ENCODE assay signal across 10 mouse cellular contexts in the genomic region with DNA sequence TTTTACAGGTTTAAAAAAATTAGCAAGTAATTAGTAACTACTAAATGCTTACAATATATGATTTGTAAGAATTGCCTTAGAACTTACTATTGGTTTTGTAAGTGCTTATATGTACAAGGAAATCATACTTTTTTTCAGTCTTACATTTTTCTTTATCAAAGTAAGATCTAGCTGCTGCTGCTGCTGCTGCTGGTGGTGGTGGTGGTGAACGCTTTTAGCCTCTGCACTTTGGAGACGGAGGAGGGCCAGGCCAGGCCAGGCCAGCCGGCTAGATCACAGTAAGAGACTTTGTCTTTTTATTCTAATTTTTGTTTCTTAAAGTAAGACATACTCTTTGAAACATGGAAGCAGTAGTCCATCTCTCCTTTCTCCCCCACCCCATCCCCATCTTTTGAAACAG. TPM values are rescaled to one million over a fixed set of nuclear protein-coding genes. Genes with fewer than 3 reads are reported as not detected.
DNase-seq lines count a peak whose midpoint lies in the region; ATAC-seq and TF ChIP-seq lines count a peak whose summit lies in the region.
"Had no signal": no experiment of that assay in that cellular context is flagged by ENCODE, and none has a peak within 500 bp of the region (broad histone marks: within the 10 kb centered on the region; RNA-seq: fewer than 3 reads in every experiment).

No protein-coding gene starts in this region.

- no peak for ATAC-seq in CD4-positive, CD25-positive, alpha-beta regulatory T cell, adult 4 months
- no peak for ATAC-seq in lung, embryonic 14.5 days (ENCODE audit: insufficient read depth)
- ATAC-seq in intestine, postnatal 0 days: no peak
- no peak for ATAC-seq in stomach, embryonic 14.5 days (ENCODE audit: insufficient number of reproducible peaks, insufficient read depth, low FRiP score, low read depth)

- TF ChIP-seq POLR2A in kidney, adult 2 months (IDR thresholded peaks at IDR 0.05; ENCODE audit: low read depth, low read length): no peak

- DNase-seq in CD4-positive, CD25-positive, alpha-beta regulatory T cell, adult 2 months (ENCODE audit: low read depth, low spot score): peak; percentile 24
- DNase-seq in lung, embryonic 14.5 days: no peak
- DNase-seq in lung, postnatal 25 days (ENCODE audit: low spot score): no peak
- no peak for DNase-seq in kidney, adult 2 months
- no peak for DNase-seq in left cerebral cortex, adult 8-10 months (ENCODE audit: low spot score in 2 of 2)
- DNase-seq: thymus, postnatal 14 days had no signal

- H3K4me2 ChIP-seq in lung, embryonic 14.5 days: peak overlapping the region; percentile 43
- H3K4me2 ChIP-seq in intestine, postnatal 0 days (replicated peaks; ENCODE audit: low read depth): peak overlapping the region; percentile 52
- H3K4me2 ChIP-seq in stomach, embryonic 14.5 days (replicated peaks; ENCODE audit: low read depth, low read length): peak overlapping the region; percentile 27; the same call in 1 of the 2 replicates

- no peak overlapping the region for H3K9ac ChIP-seq in lung, embryonic 14.5 days
- H3K9ac ChIP-seq in intestine, postnatal 0 days (ENCODE audit: low read depth, low read length): no peak overlapping the region
- no peak overlapping the region for H3K9ac ChIP-seq in stomach, embryonic 14.5 days (replicated peaks; ENCODE audit: low read depth, low read length)

- H3K9me3 ChIP-seq in lung, embryonic 14.5 days (ENCODE audit: low read depth, low read length): no peaks in the 10 kb centered on the region
- no peaks in the 10 kb centered on the region for H3K9me3 ChIP-seq in intestine, postnatal 0 days (ENCODE audit: control insufficient read depth)
- H3K9me3 ChIP-seq in stomach, embryonic 14.5 days (ENCODE audit: control insufficient read depth, low read depth, low read length): no peaks in the 10 kb centered on the region

- H3K36me3 ChIP-seq in lung, embryonic 14.5 days (ENCODE audit: insufficient read depth): 0 out of 2 replicates have a peak, but pooled peaks cover 3% of the 10 kb centered on the region
- H3K36me3 ChIP-seq in intestine, postnatal 0 days (ENCODE audit: control insufficient read depth, insufficient read depth): 0 out of 2 replicates have a peak, but pooled peaks cover 5% of the 10 kb centered on the region
- no peaks in the 10 kb centered on the region; the same call in 1 of the 2 replicates for H3K36me3 ChIP-seq in stomach, embryonic 14.5 days (ENCODE audit: control insufficient read depth, insufficient read depth, low read length)
- H3K36me3 ChIP-seq in kidney, adult 2 months (ENCODE audit: control insufficient read depth, insufficient read depth, low read length): no peaks in the 10 kb centered on the region

- peak overlapping the region; percentile 15 for H3K4me3 ChIP-seq in lung, embryonic 14.5 days (ENCODE audit: low read depth, low read length)
- H3K4me3 ChIP-seq in intestine, postnatal 0 days (ENCODE audit: low read depth, low read length): no peak overlapping the region
- peak overlapping the region; percentile 9; the same call in 1 of the 2 replicates for H3K4me3 ChIP-seq in stomach, embryonic 14.5 days (ENCODE audit: low read depth, low read length)
- no peak overlapping the region for H3K4me3 ChIP-seq in kidney, adult 2 months (ENCODE audit: insufficient read depth, low read depth, low read length)

- no peak overlapping the region for H3K27ac ChIP-seq in lung, embryonic 14.5 days (ENCODE audit: low read depth)
- no peak overlapping the region for H3K27ac ChIP-seq in intestine, postnatal 0 days (ENCODE audit: low read depth, low read length)
- no peak overlapping the region for H3K27ac ChIP-seq in stomach, embryonic 14.5 days (ENCODE audit: low read length)
- H3K27ac ChIP-seq in kidney, adult 2 months (ENCODE audit: insufficient read depth, low read depth, low read length): no peak overlapping the region

- 0 out of 2 replicates have a peak, but pooled peaks cover 4% of the 10 kb centered on the region for H3K4me1 ChIP-seq in lung, embryonic 14.5 days (ENCODE audit: insufficient read depth)
- H3K4me1 ChIP-seq in intestine, postnatal 0 days (replicated peaks; ENCODE audit: control insufficient read depth, insufficient read depth, low read length): peaks cover 3% of the 10 kb centered on the region; the same call in 1 of the 2 replicates
- H3K4me1 ChIP-seq in stomach, embryonic 14.5 days (ENCODE audit: control insufficient read depth, insufficient read depth, low read length): peaks cover 15% of the 10 kb centered on the region
- H3K4me1 ChIP-seq in kidney, adult 2 months (ENCODE audit: control insufficient read depth, insufficient read depth, low read length): peaks cover 18% of the 10 kb centered on the region

- 55% methylated on average over 3 of the region's 3 CpGs for WGBS in lung, embryonic 14.5 days
- WGBS in intestine, postnatal 0 days: 55% methylated on average over 3 of the region's 3 CpGs
- WGBS in stomach, embryonic 14.5 days: 50% methylated on average over 3 of the region's 3 CpGs
- WGBS in kidney, adult 2 months: 19% methylated on average over 3 of the region's 3 CpGs

- no peaks in the 10 kb centered on the region for H3K27me3 ChIP-seq in lung, embryonic 14.5 days (ENCODE audit: insufficient read depth, low read length)
- H3K27me3 ChIP-seq in intestine, postnatal 0 days (replicated peaks; ENCODE audit: control insufficient read depth, insufficient read depth, low read length): no peaks in the 10 kb centered on the region
- H3K27me3 ChIP-seq in stomach, embryonic 14.5 days (ENCODE audit: control insufficient read depth, insufficient read depth, low read length): no peaks in the 10 kb centered on the region
- H3K27me3 ChIP-seq in kidney, adult 2 months (replicated peaks; ENCODE audit: control insufficient read depth, insufficient read depth, low read length): no peaks in the 10 kb centered on the region

- no peak for TF ChIP-seq CTCF in lung, embryonic 14.5 days (IDR thresholded peaks at IDR 0.05; ENCODE audit: low read depth)
- no peak for TF ChIP-seq CTCF in intestine, postnatal 0 days (IDR thresholded peaks at IDR 0.05; ENCODE audit: low read depth)
- TF ChIP-seq CTCF in kidney, adult 2 months (conservative IDR thresholded peaks at IDR 0.05; ENCODE audit: insufficient read depth, insufficient read length, low read depth, low read length): no peak

RNA-seq across cellular contexts. Expression of a gene that starts 2.0 kb away (rescaled TPM):
- 10 to 100 TPM; 37.0 to 53.5 TPM for polyA plus RNA-seq in CD4-positive, CD25-positive, alpha-beta regulatory T cell, adult 4 months (2017; shearing (Covaris generic))
- polyA plus RNA-seq in lung, embryonic 14.5 days (2014; fragmentation: Nextera tagmentation; extraction: Ambion mirVana): 47.0 and 49.3 TPM in 2 replicates
- polyA plus RNA-seq in intestine, postnatal 0 days (2015; fragmentation: Nextera tagmentation; extraction: Ambion mirVana): 33.8 and 36.6 TPM in 2 replicates
- 52.1 and 56.1 TPM in 2 replicates for polyA plus RNA-seq in stomach, embryonic 14.5 days (2014; fragmentation: Nextera tagmentation; extraction: Ambion mirVana)
- 38.1 and 41.8 TPM in 2 replicates for polyA plus RNA-seq in kidney, adult 2 months (2012; rRNA removed)
- total RNA-seq in left cerebral cortex, adult 8-10 months (2022): 100 to 1,000 TPM; 141 to 160 (median 148) TPM

RNA-seq across cellular contexts. Expression of a gene that starts 16.8 kb away (rescaled TPM):
- polyA plus RNA-seq in CD4-positive, CD25-positive, alpha-beta regulatory T cell, adult 4 months (2017; shearing (Covaris generic)): 10 to 100 TPM; 43.4 to 55.8 TPM
- polyA plus RNA-seq in lung, embryonic 14.5 days (2014; fragmentation: Nextera tagmentation; extraction: Ambion mirVana): 1.4 and 1.8 TPM in 2 replicates
- polyA plus RNA-seq in intestine, postnatal 0 days (2015; fragmentation: Nextera tagmentation; extraction: Ambion mirVana): 0.55 and 0.78 TPM in 2 replicates
- polyA plus RNA-seq in stomach, embryonic 14.5 days (2014; fragmentation: Nextera tagmentation; extraction: Ambion mirVana): 0.91 and 0.97 TPM in 2 replicates
- polyA plus RNA-seq in kidney, adult 2 months (2012; rRNA removed): 1.2 and 2.5 TPM in 2 replicates
- 1 to 10 TPM in 2 of 4 experiments, under 1 TPM in 2; 0.72 to 1.2 (median 0.97) TPM for total RNA-seq in left cerebral cortex, adult 8-10 months (2022)
- total RNA-seq: left cerebral cortex, adult 2 months had no signal

Comparison
In these comparisons a context has a peak if more than half of its experiments do, and no peak if none do; other contexts are left out.
1. H3K4me3 ChIP-seq: peak in lung, embryonic 14.5 days (single experiment) and stomach, embryonic 14.5 days (single experiment); none in intestine, postnatal 0 days (single experiment) and kidney, adult 2 months (single experiment).
2. RNA of a gene that starts 16.8 kb away (polyA plus RNA-seq): 43.4 to 55.8 TPM in CD4-positive, CD25-positive, alpha-beta regulatory T cell, adult 4 months; 1.2 to 2.5 TPM in kidney, adult 2 months, 1.4 to 1.8 TPM in lung, embryonic 14.5 days, 0.91 to 0.97 TPM in stomach, embryonic 14.5 days and 0.55 to 0.78 TPM in intestine, postnatal 0 days; every median in the first group is over 10 times any median in the second.
3. Peak in every context shown above with its lines, with median percentiles within 50 percentile points of each other: H3K4me2 ChIP-seq.